Mouse (Mus musculus): ENCODE measurements around the gene Lrrc23. TPM values are rescaled to one million over a fixed set of nuclear protein-coding genes. Genes with fewer than 3 reads are reported as not detected.

The Lrrc23 gene
- 0.29 and 0.97 TPM in 2 replicates for polyA plus RNA-seq (2014; fragmentation: Nextera tagmentation; extraction: Ambion mirVana)

DNA sequence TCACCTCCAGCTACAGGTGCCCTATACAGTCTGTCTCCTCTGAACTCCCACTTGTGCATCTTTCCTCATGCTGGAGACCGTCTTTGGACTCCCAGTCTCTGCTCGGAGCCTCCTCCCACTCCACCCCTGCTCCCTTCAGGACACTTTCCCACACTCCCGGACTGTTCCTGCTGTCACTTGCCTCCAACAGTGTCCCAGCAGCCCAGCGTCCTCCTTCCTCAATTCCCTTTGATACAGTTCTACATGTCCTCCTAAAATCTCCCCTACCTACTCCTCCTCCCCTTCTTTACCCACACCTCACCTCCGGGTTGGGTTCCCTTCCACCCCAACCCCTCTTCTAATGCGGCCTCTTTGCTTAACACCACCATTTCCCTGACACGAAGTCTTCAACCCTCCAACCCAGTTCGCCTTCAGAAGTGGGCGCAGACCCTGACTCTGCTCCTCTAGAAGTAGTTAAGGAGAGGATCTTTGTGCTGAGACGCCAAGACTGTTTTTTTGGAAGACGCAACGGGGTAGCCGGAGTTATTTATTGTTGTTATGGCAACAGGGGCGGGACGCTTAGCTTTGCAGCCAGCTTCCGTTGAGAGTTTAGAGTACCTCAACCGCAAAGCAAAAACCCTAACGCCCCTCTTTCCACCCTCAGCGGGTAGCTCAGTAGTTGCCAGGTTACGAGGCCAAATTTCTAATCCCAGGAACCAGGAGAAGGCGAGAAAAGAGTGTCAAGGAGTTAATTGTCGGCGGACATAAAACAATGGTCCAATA, at the start of gene Lrrc23:
Lrrc23 (minus strand) TSS at position 506 of the 762 bp plus-strand sequence.
- peak within 1 kb of the TSS; percentile 29; the same call in 1 of the 2 replicates for H3K9ac ChIP-seq (replicated peaks; ENCODE audit: low read length)
- DNase-seq (ENCODE audit: low spot score), result peak; percentile 82
- ATAC-seq (replicated peaks; ENCODE audit: insufficient number of reproducible peaks, low FRiP score, low TSS enrichment, low read depth), result no peak; the same call in 1 of the 2 replicates
- no peaks in the 10 kb centered on the region for H3K36me3 ChIP-seq (replicated peaks; ENCODE audit: control insufficient read depth, insufficient read depth, low read depth, low read length)
- peak within 1 kb of the TSS; percentile 22 for H3K4me3 ChIP-seq (ENCODE audit: low read depth, low read length)
- no peak within 1 kb of the TSS for H3K27ac ChIP-seq (replicated peaks; ENCODE audit: low read depth, low read length)
- WGBS, result 2% methylated on average over 23 of the region's 23 CpGs
- peaks cover 2% of the 10 kb centered on the region for H3K27me3 ChIP-seq (ENCODE audit: control insufficient read depth, insufficient read depth, low read length)
- H3K4me2 ChIP-seq (ENCODE audit: low read depth, low read length), result peak within 1 kb of the TSS; percentile 47
- H3K4me1 ChIP-seq (ENCODE audit: control insufficient read depth, insufficient read depth, low read length), result peaks cover 4% of the 10 kb centered on the region; the same call in 1 of the 2 replicates
- no peaks in the 10 kb centered on the region for H3K9me3 ChIP-seq (replicated peaks; ENCODE audit: control insufficient read depth, low read length)

DNA sequence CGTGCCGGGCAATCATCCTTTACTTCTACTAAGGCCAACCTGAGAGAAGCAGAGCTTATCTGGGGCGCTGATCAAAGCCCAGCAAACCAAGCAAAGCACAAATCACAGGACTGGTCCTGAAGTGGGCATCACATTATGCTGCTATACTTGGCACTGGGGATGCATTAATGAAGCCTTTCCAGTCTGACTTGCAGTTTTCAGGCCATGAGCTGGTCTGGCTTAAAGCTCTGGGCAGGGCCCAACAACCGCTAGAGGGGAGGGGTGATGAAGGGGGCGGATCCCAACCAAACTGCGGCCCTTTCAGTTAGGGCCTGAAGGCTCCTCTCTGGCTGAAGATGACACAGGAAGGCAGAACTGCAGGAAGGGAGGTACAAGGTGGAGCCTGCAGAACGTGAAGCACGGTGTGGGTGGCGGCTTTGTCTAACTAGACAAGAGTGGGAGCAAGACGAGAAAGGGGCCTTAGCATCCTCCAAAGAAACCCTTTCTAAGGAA, 48.6 kb upstream of the Lrrc23 start:
- H3K4me1 ChIP-seq (ENCODE audit: control insufficient read depth, insufficient read depth, low read length), result no peaks in the 10 kb centered on the region
- no peak overlapping the region for H3K27ac ChIP-seq (replicated peaks; ENCODE audit: low read depth, low read length)
- H3K4me3 ChIP-seq (ENCODE audit: low read depth, low read length), result peak overlapping the region; percentile 65
- peaks cover 9% of the 10 kb centered on the region for H3K36me3 ChIP-seq (replicated peaks; ENCODE audit: control insufficient read depth, insufficient read depth, low read depth, low read length)
- H3K9me3 ChIP-seq (replicated peaks; ENCODE audit: control insufficient read depth, low read length), result no peaks in the 10 kb centered on the region
- 26% methylated on average over 10 of the region's 10 CpGs for WGBS
- DNase-seq (ENCODE audit: low spot score) (peak; percentile 44), ATAC-seq (replicated peaks; ENCODE audit: insufficient number of reproducible peaks, low FRiP score, low TSS enrichment, low read depth) (no peak)
- H3K27me3 ChIP-seq (ENCODE audit: control insufficient read depth, insufficient read depth, low read length), result no peaks in the 10 kb centered on the region
- peak overlapping the region; percentile 87 for H3K4me2 ChIP-seq (ENCODE audit: low read depth, low read length)
- peak overlapping the region; percentile 73 for H3K9ac ChIP-seq (replicated peaks; ENCODE audit: low read length)

DNA sequence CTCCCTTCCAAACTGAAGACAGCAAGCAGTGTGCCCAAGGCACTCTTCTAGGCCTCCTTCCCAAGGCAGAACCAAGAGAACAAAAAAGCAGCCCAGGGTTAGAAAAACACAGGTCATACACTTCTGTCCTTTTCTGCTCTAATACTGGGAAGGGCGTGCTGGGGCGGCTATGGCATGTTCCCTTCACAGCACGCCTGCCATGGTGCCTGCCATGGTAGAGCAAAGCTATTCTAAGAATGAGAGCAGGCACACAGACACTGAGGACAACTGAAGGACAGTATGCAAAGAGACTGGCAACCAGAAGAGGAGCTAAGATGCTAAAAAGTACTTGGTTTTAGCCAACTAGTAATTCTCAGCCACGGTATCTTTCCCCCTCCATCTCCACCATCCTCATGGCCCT, 42.5 kb upstream of the Lrrc23 start:
- Histone ChIP-seq H3K4me3 (ENCODE audit: low read depth, low read length) (no peak overlapping the region), H3K27ac (replicated peaks; ENCODE audit: low read depth, low read length) (no peak overlapping the region), H3K9ac (replicated peaks; ENCODE audit: low read length) (no peak overlapping the region), H3K27me3 (ENCODE audit: control insufficient read depth, insufficient read depth, low read length) (no peaks in the 10 kb centered on the region), H3K4me2 (ENCODE audit: low read depth, low read length) (no peak overlapping the region), H3K4me1 (ENCODE audit: control insufficient read depth, insufficient read depth, low read length) (no peaks in the 10 kb centered on the region), H3K36me3 (replicated peaks; ENCODE audit: control insufficient read depth, insufficient read depth, low read depth, low read length) (peaks cover 24% of the 10 kb centered on the region), H3K9me3 (replicated peaks; ENCODE audit: control insufficient read depth, low read length) (no peaks in the 10 kb centered on the region)
- DNase-seq (ENCODE audit: low spot score), result no peak
- no peak for ATAC-seq (replicated peaks; ENCODE audit: insufficient number of reproducible peaks, low FRiP score, low TSS enrichment, low read depth)
- WGBS, result 98% methylated on average over 4 of the region's 4 CpGs

DNA sequence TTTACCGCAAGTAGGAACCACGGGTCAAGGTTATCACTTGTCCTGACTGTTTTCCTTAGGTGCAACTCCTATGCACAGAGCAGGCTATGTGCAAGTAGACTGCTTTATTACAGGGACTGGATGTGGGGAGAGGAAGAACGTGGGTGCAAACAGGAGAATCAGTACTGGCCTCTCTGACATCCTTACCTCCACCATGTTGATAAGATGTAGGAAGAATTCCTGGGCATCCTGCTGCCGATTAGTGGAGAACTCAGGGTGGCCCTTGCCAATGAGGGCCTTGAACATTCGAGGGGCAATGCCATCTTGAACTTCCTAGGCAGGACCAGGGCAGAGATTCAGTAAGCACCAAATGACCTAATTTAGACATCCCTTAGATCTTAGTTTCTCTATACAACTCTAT, 41.4 kb upstream of the Lrrc23 start:
- DNase-seq (ENCODE audit: low spot score) (no peak), ATAC-seq (replicated peaks; ENCODE audit: insufficient number of reproducible peaks, low FRiP score, low TSS enrichment, low read depth) (no peak)
- Histone ChIP-seq H3K27me3 (ENCODE audit: control insufficient read depth, insufficient read depth, low read length) (no peaks in the 10 kb centered on the region), H3K36me3 (replicated peaks; ENCODE audit: control insufficient read depth, insufficient read depth, low read depth, low read length) (peaks cover 22% of the 10 kb centered on the region), H3K4me2 (ENCODE audit: low read depth, low read length) (no peak overlapping the region), H3K9ac (replicated peaks; ENCODE audit: low read length) (no peak overlapping the region), H3K4me3 (ENCODE audit: low read depth, low read length) (no peak overlapping the region), H3K4me1 (ENCODE audit: control insufficient read depth, insufficient read depth, low read length) (no peaks in the 10 kb centered on the region), H3K27ac (replicated peaks; ENCODE audit: low read depth, low read length) (no peak overlapping the region), H3K9me3 (replicated peaks; ENCODE audit: control insufficient read depth, low read length) (no peaks in the 10 kb centered on the region)
- WGBS, result 93% methylated on average over 5 of the region's 5 CpGs

DNA sequence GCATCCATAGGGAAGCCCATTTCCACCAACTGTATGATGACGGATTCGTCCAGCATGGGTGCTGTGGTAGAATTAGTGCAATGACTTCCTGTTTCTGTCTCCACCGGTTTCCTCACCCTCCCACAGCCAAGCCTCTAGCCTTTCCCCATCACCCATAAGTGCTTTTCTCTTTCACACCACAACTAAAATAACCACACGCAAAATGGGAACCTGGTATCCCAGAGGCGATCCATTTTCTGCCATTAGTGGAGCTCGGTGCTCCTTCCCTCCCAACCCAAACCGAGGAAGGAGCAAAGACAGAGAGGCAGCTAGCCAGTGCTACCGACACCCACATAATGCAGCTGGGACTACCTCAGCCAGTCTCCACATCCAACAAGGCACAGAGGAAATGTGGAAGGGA, 38.4 kb upstream of the Lrrc23 start:
- DNase-seq (ENCODE audit: low spot score), result no peak
- Histone ChIP-seq H3K4me1 (ENCODE audit: control insufficient read depth, insufficient read depth, low read length) (no peaks in the 10 kb centered on the region), H3K9ac (replicated peaks; ENCODE audit: low read length) (no peak overlapping the region), H3K27ac (replicated peaks; ENCODE audit: low read depth, low read length) (no peak overlapping the region), H3K27me3 (ENCODE audit: control insufficient read depth, insufficient read depth, low read length) (no peaks in the 10 kb centered on the region), H3K9me3 (replicated peaks; ENCODE audit: control insufficient read depth, low read length) (no peaks in the 10 kb centered on the region), H3K36me3 (replicated peaks; ENCODE audit: control insufficient read depth, insufficient read depth, low read depth, low read length) (peaks cover 15% of the 10 kb centered on the region), H3K4me3 (ENCODE audit: low read depth, low read length) (no peak overlapping the region), H3K4me2 (ENCODE audit: low read depth, low read length) (no peak overlapping the region)
- WGBS, result 92% methylated on average over 8 of the region's 8 CpGs
- no peak for ATAC-seq (replicated peaks; ENCODE audit: insufficient number of reproducible peaks, low FRiP score, low TSS enrichment, low read depth)

DNA sequence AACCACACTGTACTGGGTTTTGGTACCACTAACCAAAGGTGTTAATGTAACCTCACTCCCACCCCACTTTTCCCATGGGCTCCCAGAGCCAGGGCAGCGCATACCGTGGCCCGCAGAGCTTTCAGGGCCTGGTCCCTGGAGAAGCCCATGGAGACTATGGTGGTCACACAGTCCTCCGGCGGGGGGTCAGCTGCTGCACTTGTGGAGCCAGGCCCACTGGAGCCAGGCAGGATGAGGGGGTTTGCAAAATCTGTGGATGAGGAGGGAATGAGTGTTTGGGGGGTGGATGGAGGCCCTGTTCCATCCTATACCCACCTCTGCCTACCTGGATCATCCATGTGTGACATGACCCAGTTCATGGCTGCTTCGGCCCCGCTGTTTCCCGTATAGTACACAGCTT, 38.0 kb upstream of the Lrrc23 start:
- H3K9ac ChIP-seq (replicated peaks; ENCODE audit: low read length), result no peak overlapping the region
- 95% methylated on average over 8 of the region's 8 CpGs for WGBS
- no peak overlapping the region for H3K4me3 ChIP-seq (ENCODE audit: low read depth, low read length)

DNA sequence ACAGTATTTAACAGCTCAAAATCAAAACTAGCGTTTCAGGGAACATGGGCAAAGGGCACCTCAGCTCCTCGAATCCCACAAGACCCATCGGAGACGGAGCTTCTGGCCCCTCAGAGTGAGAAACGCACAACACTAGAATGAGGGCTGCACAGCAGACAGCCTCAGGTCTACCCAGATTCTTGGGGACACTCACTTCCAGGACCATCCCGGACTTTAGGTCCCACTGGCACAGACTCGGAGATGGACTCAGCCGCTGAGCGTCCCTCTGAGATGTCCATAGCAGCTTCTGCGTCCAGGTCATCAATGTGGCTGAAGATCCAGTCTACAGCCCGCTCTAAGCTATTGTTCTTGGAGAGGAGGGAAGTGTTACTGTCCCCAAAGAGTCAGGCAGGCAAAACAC, 37.6 kb upstream of the Lrrc23 start:
- no peak for ATAC-seq (replicated peaks; ENCODE audit: insufficient number of reproducible peaks, low FRiP score, low TSS enrichment, low read depth)
- 94% methylated on average over 11 of the region's 11 CpGs for WGBS
- Histone ChIP-seq H3K4me2 (ENCODE audit: low read depth, low read length) (no peak overlapping the region), H3K9ac (replicated peaks; ENCODE audit: low read length) (no peak overlapping the region), H3K9me3 (replicated peaks; ENCODE audit: control insufficient read depth, low read length) (no peaks in the 10 kb centered on the region), H3K36me3 (replicated peaks; ENCODE audit: control insufficient read depth, insufficient read depth, low read depth, low read length) (peaks cover 15% of the 10 kb centered on the region), H3K27me3 (ENCODE audit: control insufficient read depth, insufficient read depth, low read length) (no peaks in the 10 kb centered on the region), H3K27ac (replicated peaks; ENCODE audit: low read depth, low read length) (no peak overlapping the region), H3K4me3 (ENCODE audit: low read depth, low read length) (no peak overlapping the region), H3K4me1 (ENCODE audit: control insufficient read depth, insufficient read depth, low read length) (no peaks in the 10 kb centered on the region)
- DNase-seq (ENCODE audit: low spot score), result no peak

More for the DNA sequence above, 38.0 kb upstream of the Lrrc23 start:
- Histone ChIP-seq H3K36me3 (replicated peaks; ENCODE audit: control insufficient read depth, insufficient read depth, low read depth, low read length) (peaks cover 15% of the 10 kb centered on the region), H3K4me2 (ENCODE audit: low read depth, low read length) (no peak overlapping the region), H3K9me3 (replicated peaks; ENCODE audit: control insufficient read depth, low read length) (no peaks in the 10 kb centered on the region), H3K4me1 (ENCODE audit: control insufficient read depth, insufficient read depth, low read length) (no peaks in the 10 kb centered on the region), H3K27ac (replicated peaks; ENCODE audit: low read depth, low read length) (no peak overlapping the region), H3K27me3 (ENCODE audit: control insufficient read depth, insufficient read depth, low read length) (no peaks in the 10 kb centered on the region)
- no peak for ATAC-seq (replicated peaks; ENCODE audit: insufficient number of reproducible peaks, low FRiP score, low TSS enrichment, low read depth)
- no peak for DNase-seq (ENCODE audit: low spot score)

DNA sequence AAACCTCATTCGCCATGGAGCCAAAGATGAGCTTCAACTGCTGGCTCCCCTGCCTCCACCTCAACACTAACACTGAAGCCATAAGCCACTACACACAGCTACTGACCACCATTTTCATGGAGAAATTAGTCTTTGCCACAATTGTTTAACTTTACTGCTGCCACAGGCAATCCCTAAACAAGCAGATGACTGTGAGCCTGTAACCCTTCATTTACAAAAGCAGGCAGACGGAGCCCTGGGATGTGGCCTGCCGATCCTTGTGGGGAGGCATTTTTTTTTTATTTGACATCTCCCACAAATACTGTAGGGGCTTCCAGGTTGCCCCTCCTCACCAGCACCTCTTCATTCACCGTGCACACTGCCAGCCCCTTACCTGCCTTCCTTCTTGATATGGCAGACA, 37.1 kb upstream of the Lrrc23 start:
- no peaks in the 10 kb centered on the region for H3K27me3 ChIP-seq (ENCODE audit: control insufficient read depth, insufficient read depth, low read length)
- WGBS, result 89% methylated on average over 4 of the region's 4 CpGs
- no peaks in the 10 kb centered on the region for H3K4me1 ChIP-seq (ENCODE audit: control insufficient read depth, insufficient read depth, low read length)
- H3K9me3 ChIP-seq (replicated peaks; ENCODE audit: control insufficient read depth, low read length), result no peaks in the 10 kb centered on the region
- H3K9ac ChIP-seq (replicated peaks; ENCODE audit: low read length), result no peak overlapping the region
- DNase-seq (ENCODE audit: low spot score) (no peak), ATAC-seq (replicated peaks; ENCODE audit: insufficient number of reproducible peaks, low FRiP score, low TSS enrichment, low read depth) (no peak)
- no peak overlapping the region for H3K27ac ChIP-seq (replicated peaks; ENCODE audit: low read depth, low read length)
- H3K4me2 ChIP-seq (ENCODE audit: low read depth, low read length), result no peak overlapping the region
- no peak overlapping the region for H3K4me3 ChIP-seq (ENCODE audit: low read depth, low read length)
- H3K36me3 ChIP-seq (replicated peaks; ENCODE audit: control insufficient read depth, insufficient read depth, low read depth, low read length), result peaks cover 16% of the 10 kb centered on the region
